Mouse (Mus musculus): ENCODE measurements at regions not wholly inside any gene's neighbourhood (a gene's known extent, or its start where the extent isn't known, plus 50 kb on each side); places are given as distances from the start of the nearest gene placed in this dataset.

GRCm38 (mm10) chr4:94173096-94173495, 383.2 kb upstream of the Gm10306 start:
- TF ChIP-seq CTCF (IDR thresholded peaks at IDR 0.05) (no peak), EP300 (IDR thresholded peaks at IDR 0.05) (no peak)
